Mouse (Mus musculus) liver, embryonic 14.5 days (tissue): Measurements from ENCODE around the gene R3hdm2. TPM values are rescaled to one million over a fixed set of nuclear protein-coding genes. Genes with fewer than 3 reads are reported as not detected.
A peak's percentile ranks its signal among the peaks of the same experiment; 100 is the strongest.

Experiments used
- ATAC-seq: fragments of 200-750 bp; cut with Nextera tagmentation; 2 replicates; pipeline ENCODE4 v1.8.0; 2017; ENCODE audit warnings: moderate number of reproducible peaks, mild to moderate bottlenecking, moderate library complexity; ENCODE audit not compliant: insufficient read depth
- DNase-seq, 3 experiments: peaks; one replicate each; pipeline ENCODE4 v3.0.0-alpha.2; 2012 to 2013; ENCODE audit warnings: low read depth in 3 of 3, low spot score in 3 of 3
- H3K27ac ChIP-seq: fragments of 300-500 bp; sonication (generic); 2 replicates; pipeline ENCODE4 v1.5.1; 2014; ENCODE audit warnings: moderate library complexity, mild to moderate bottlenecking, control low read depth, inconsistent platforms
- H3K27me3 ChIP-seq: fragments of 300-500 bp; sonication (generic); 2 replicates; pipeline ENCODE4 v1.6.1; 2014; ENCODE audit warnings: mild to moderate bottlenecking, low read length, moderate library complexity; ENCODE audit not compliant: control insufficient read depth, insufficient read depth
- H3K36me3 ChIP-seq: fragments of 300-500 bp; sonication (generic); replicated peaks from 2 replicates; pipeline ENCODE4 v1.6.1; 2014; ENCODE audit warnings: low read depth; ENCODE audit not compliant: control insufficient read depth, insufficient read depth
- H3K4me1 ChIP-seq, 2 experiments: fragments of 200-500 bp in 1 of 2; fragments of 300-500 bp in 1 of 2; sonication (generic) in 1 of 2; replicated peaks; 2 replicates each; pipeline ENCODE4 v1.6.1; 2012 to 2014; ENCODE audit warnings: antibody characterized with exemption in 1 of 2, inconsistent platforms in 1 of 2, low read length in 1 of 2; ENCODE audit not compliant: control insufficient read depth in 2 of 2, insufficient read depth in 2 of 2
- H3K4me2 ChIP-seq: fragments of 300-500 bp; sonication (generic); 2 replicates; pipeline ENCODE4 v1.6.1; 2014; ENCODE audit warnings: low read depth, mild to moderate bottlenecking, control low read depth, moderate library complexity
- H3K4me3 ChIP-seq, 2 experiments: fragments of 200-500 bp in 1 of 2; fragments of 300-500 bp in 1 of 2; sonication (generic) in 1 of 2; 2 replicates each; pipeline ENCODE4 v1.5.1; 2012 to 2014; ENCODE audit warnings: low read depth in 2 of 2, low read length in 2 of 2, mild to moderate bottlenecking in 2 of 2, control low read depth in 1 of 2, inconsistent platforms in 1 of 2, moderate library complexity in 1 of 2; ENCODE audit not compliant: insufficient read depth in 1 of 2
- H3K9ac ChIP-seq: fragments of 300-500 bp; sonication (generic); replicated peaks from 2 replicates; pipeline ENCODE4 v1.6.1; 2014; ENCODE audit warnings: mild to moderate bottlenecking, control low read depth, moderate library complexity
- H3K9me3 ChIP-seq: fragments of 300-500 bp; sonication (generic); 2 replicates; pipeline ENCODE4 v1.6.1; 2016; ENCODE audit warnings: low read length, mixed read lengths; ENCODE audit not compliant: control insufficient read depth
- CTCF ChIP-seq: IDR thresholded peaks from 2 replicates; pipeline ENCODE4 v1.5.1; 2016; ENCODE audit warnings: antibody characterized with exemption, low read depth, control low read depth
- EP300 ChIP-seq: IDR thresholded peaks from 2 replicates; pipeline ENCODE4 v1.6.1; 2016; ENCODE audit warnings: antibody characterized with exemption, low read depth
- WGBS: fragments of 180-500 bp; shearing (Covaris S2); extraction: QIAGEN DNeasy Blood & Tissue Kit; methylation state at CpG from one replicate; pipeline ENCODE4 v1.1.7; 2014; ENCODE audit not compliant: insufficient replicate concordance; 5-methylcytosine and 5-hydroxymethylcytosine counted together
- polyA plus RNA-seq, 2 experiments: library from polyadenylated mRNA; depleted of rRNA in 1 of 2; stranded (reverse) in 1 of 2; unstranded in 1 of 2; fragments of >200 nt; fragmentation: Nextera tagmentation in 1 of 2; extraction: Ambion mirVana in 1 of 2; gene quantifications; 2 replicates each; pipeline versions ENCODE4 v1.2.1 to v1.2.3; 2012 to 2014

The R3hdm2 gene
- polyA plus RNA-seq, 2 experiments: 9.0 to 10.9 TPM

DNA sequence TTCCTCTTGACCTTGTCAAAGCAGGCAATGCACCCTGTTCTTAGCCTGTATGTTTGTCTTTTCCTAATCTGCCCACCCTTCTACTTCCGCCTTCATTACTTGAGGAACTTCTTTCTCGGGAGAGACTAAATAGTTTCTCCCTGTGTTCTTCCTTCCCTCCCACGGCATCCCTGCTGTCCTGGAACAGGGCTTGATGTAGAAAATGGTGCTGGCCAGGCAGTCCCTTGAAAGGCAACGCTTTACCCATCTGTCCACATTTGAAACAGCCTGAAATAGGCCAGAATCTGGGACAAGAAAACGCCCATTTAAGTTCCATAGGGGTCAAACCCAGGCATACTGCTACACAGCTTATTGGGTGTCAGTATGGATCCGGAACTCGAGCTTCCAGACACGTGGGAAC, 30.3 kb upstream of the R3hdm2 start:
- Histone ChIP-seq H3K27ac (no peak overlapping the region), H3K9ac (no peak overlapping the region)
- TF ChIP-seq CTCF (no peak), EP300 (no peak)

DNA sequence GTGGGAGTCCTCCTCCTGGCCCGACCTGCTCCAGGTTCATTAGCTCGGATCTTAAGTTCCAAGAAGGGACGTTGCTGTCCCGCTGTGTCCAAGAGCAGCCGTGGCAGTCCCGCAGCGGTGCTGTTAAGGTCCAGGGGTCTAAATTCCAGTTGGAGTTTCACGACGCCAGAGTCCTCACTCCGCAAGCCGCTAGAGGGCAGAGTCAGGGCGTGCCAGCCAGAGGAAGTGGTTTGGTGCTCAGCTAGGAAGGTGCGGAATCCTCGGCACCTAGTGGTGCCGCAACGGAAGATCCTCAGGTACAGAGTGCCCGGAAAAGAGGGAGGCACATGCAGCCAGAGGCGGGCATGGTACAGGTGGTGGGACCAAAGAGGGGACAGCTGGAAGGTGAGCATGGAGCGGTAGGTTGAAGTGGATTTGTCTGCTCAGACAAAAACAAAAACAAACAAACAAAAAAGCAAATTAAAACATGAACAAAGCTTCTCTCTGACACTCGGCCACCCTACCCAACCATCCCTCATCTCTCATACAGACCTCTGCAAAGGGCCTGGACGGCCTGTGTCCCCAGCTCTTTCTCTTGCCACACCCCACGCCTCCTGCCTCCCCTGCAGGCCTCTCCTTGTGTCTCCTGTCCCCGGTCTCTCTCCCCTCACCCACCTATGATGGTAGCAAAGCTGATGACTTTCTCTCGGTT, 29.4 kb upstream of the R3hdm2 start:
- no peaks in the 10 kb centered on the region for H3K36me3 ChIP-seq
- H3K9ac ChIP-seq: no peak overlapping the region
- TF ChIP-seq CTCF: peak; percentile 91
- TF ChIP-seq EP300: no peak
- H3K4me3 ChIP-seq: peak overlapping the region in 1 of 2 experiments; percentile 12; a peak in 2 of 4 replicates
- H3K4me2 ChIP-seq: peak overlapping the region; percentile 36
- peak in 1 of 3 experiments; percentile 41 for DNase-seq
- H3K9me3 ChIP-seq: no peaks in the 10 kb centered on the region
- H3K27ac ChIP-seq: no peak overlapping the region
- peak; percentile 56 for ATAC-seq
- no peaks in the 10 kb centered on the region; a peak in 1 of 4 replicates for H3K4me1 ChIP-seq
- H3K27me3 ChIP-seq: no peaks in the 10 kb centered on the region; the same call in 1 of the 2 replicates
- WGBS: 8% methylated on average over 24 of the region's 24 CpGs

More for the DNA sequence above, 30.3 kb upstream of the R3hdm2 start:
- H3K36me3 ChIP-seq: no peaks in the 10 kb centered on the region
- no peaks in the 10 kb centered on the region; the same call in 1 of the 2 replicates for H3K27me3 ChIP-seq
- H3K4me3 ChIP-seq: no peak overlapping the region
- ATAC-seq (no peak), DNase-seq (no peak)
- no peaks in the 10 kb centered on the region; a peak in 1 of 4 replicates for H3K4me1 ChIP-seq
- no peak overlapping the region for H3K4me2 ChIP-seq
- 44% methylated on average over 8 of the region's 8 CpGs for WGBS
- no peaks in the 10 kb centered on the region for H3K9me3 ChIP-seq

DNA sequence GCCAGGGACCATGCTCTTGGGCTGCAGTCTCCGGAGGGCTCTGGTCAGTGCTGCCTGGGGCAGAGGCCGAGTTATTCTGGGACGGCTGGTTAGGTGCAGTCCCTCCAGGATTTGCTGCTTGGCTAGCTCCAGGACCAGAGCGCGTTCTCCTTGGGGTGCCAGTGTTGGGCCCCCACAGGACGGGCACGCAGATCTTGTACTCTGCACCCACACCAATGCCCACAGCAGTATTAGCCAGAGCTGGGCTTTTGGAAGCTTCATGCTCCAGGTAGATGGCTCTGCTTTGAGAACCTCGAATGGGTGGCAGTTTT, 28.9 kb upstream of the R3hdm2 start:
- Histone ChIP-seq H3K4me2 (peak overlapping the region; percentile 36), H3K4me1 (no peaks in the 10 kb centered on the region; a peak in 1 of 4 replicates), H3K4me3 (no peak overlapping the region), H3K36me3 (no peaks in the 10 kb centered on the region), H3K9me3 (no peaks in the 10 kb centered on the region), H3K27me3 (no peaks in the 10 kb centered on the region; the same call in 1 of the 2 replicates), H3K9ac (no peak overlapping the region), H3K27ac (no peak overlapping the region)
- no peak for TF ChIP-seq EP300
- TF ChIP-seq CTCF: no peak
- DNase-seq (no peak), ATAC-seq (no peak)
- 68% methylated on average over 8 of the region's 8 CpGs for WGBS

DNA sequence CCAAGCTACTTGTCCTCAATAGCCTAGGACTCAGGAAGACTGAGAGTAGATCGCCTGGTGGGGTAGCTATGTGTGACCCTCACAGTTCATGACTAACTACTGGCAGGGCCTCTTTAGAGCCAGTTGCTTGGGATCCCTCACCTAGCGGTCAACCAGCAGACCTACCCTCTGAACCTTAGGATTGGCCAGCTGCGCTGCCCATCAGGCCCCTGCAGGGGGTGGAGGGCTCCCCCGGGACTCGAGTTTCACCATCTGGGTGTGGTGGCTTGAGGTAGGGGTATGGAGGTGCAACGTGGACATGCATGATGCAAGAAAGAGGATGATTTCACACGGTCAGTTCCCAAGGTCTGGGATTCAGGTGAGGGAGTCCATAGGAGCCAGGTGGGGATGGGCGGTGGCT, 28.4 kb upstream of the R3hdm2 start:
- no peak overlapping the region for H3K27ac ChIP-seq
- no peak overlapping the region for H3K4me2 ChIP-seq
- TF ChIP-seq CTCF (0 out of 2 replicates have a peak, but pooled peaks have one; percentile 10), EP300 (no peak)
- H3K9ac ChIP-seq: no peak overlapping the region
- no peak for DNase-seq
- no peaks in the 10 kb centered on the region; a peak in 1 of 4 replicates for H3K4me1 ChIP-seq
- peak; percentile 16; the same call in 1 of the 2 replicates for ATAC-seq
- H3K4me3 ChIP-seq: no peak overlapping the region
- no peaks in the 10 kb centered on the region for H3K9me3 ChIP-seq
- no peaks in the 10 kb centered on the region for H3K36me3 ChIP-seq
- WGBS: 63% methylated on average over 8 of the region's 8 CpGs
- H3K27me3 ChIP-seq: no peaks in the 10 kb centered on the region; the same call in 1 of the 2 replicates

DNA sequence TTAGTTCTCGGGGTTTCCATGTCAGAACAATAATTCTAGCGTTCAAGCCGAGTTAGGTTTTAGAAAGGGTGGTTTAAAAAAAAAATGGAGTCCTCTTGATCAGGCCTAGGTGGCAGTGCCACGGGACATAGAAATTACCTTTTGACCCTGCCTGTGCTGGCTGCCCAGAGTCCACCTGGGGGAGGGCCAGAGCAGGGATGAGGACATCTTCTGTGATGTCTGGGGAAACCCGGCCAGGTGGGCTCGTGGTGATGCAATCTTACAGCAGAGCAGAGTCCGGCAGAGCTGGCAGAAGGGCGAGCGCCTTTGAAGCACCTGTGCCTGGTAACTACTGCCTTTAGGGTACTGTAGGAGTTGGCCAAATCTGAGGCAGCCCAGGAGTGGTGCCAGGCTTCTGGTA, 27.9 kb upstream of the R3hdm2 start:
- Histone ChIP-seq H3K27me3 (no peaks in the 10 kb centered on the region; the same call in 1 of the 2 replicates), H3K4me2 (no peak overlapping the region), H3K9me3 (no peaks in the 10 kb centered on the region), H3K27ac (no peak overlapping the region), H3K36me3 (no peaks in the 10 kb centered on the region), H3K9ac (no peak overlapping the region), H3K4me3 (no peak overlapping the region), H3K4me1 (no peaks in the 10 kb centered on the region; a peak in 1 of 4 replicates)
- 65% methylated on average over 9 of the region's 9 CpGs for WGBS
- TF ChIP-seq CTCF (no peak), EP300 (no peak)
- no peak for DNase-seq
- ATAC-seq: peak; percentile 44
